Mouse (Mus musculus): Measurements from ENCODE around the gene Gm10192. TPM values are rescaled to one million over a fixed set of nuclear protein-coding genes. Genes with fewer than 3 reads are reported as not detected.
"Not testable (repeated sequence)": the region's sequence is repeated elsewhere in the genome, so short reads cannot be mapped to it uniquely, and the experiment has no call there.

Gene Gm10192
- polyA plus RNA-seq (2014; fragmentation: Nextera tagmentation; extraction: Ambion mirVana): not detected in 2 replicates

GRCm38 (mm10) chr4:97183066-97183465, at the start of gene Gm10192:
Gene Gm10192, minus strand, starts transcription at chr4:97183166.
- not testable (repeated sequence) for ATAC-seq (ENCODE audit: low FRiP score, low TSS enrichment)

GRCm38 (mm10) chr4:97230411-97231104, 47.6 kb upstream of the Gm10192 start:
- no peak overlapping the region for H3K4me2 ChIP-seq (replicated peaks; ENCODE audit: low read depth, low read length)
- H3K4me1 ChIP-seq (ENCODE audit: control insufficient read depth, insufficient read depth, low read length): no peaks in the 10 kb centered on the region
- no peaks in the 10 kb centered on the region for H3K9me3 ChIP-seq (ENCODE audit: control insufficient read depth, low read length)
- no peak overlapping the region for H3K27ac ChIP-seq (ENCODE audit: low read depth, low read length)
- H3K4me3 ChIP-seq (ENCODE audit: low read length): no peak overlapping the region
- 39% methylated on average over 5 of the region's 5 CpGs for WGBS
- no peak overlapping the region for H3K9ac ChIP-seq (ENCODE audit: low read depth, low read length)
- no peaks in the 10 kb centered on the region for H3K27me3 ChIP-seq (ENCODE audit: control insufficient read depth, insufficient read depth, low read length)
- no peaks in the 10 kb centered on the region for H3K36me3 ChIP-seq (ENCODE audit: control insufficient read depth, insufficient read depth, low read length)
- ATAC-seq (ENCODE audit: low FRiP score, low TSS enrichment): peak; percentile 73; the same call in 1 of the 2 replicates

More at GRCm38 (mm10) chr4:97183066-97183465, at the start of gene Gm10192:
- H3K4me1 ChIP-seq (ENCODE audit: control insufficient read depth, insufficient read depth, low read length); H3K9ac ChIP-seq (ENCODE audit: low read depth, low read length); H3K9me3 ChIP-seq (ENCODE audit: control insufficient read depth, low read length); H3K27me3 ChIP-seq (ENCODE audit: control insufficient read depth, insufficient read depth, low read length); H3K36me3 ChIP-seq (ENCODE audit: control insufficient read depth, insufficient read depth, low read length); H3K4me3 ChIP-seq (ENCODE audit: low read length); H3K4me2 ChIP-seq (replicated peaks; ENCODE audit: low read depth, low read length); H3K27ac ChIP-seq (ENCODE audit: low read depth, low read length): not testable (repeated sequence)

GRCm38 (mm10) chr4:97219701-97220100, 36.7 kb upstream of the Gm10192 start:
- 89% methylated on average over 2 of the region's 2 CpGs for WGBS
- Histone ChIP-seq H3K27me3 (ENCODE audit: control insufficient read depth, insufficient read depth, low read length) (no peaks in the 10 kb centered on the region), H3K4me2 (replicated peaks; ENCODE audit: low read depth, low read length) (no peak overlapping the region), H3K4me1 (ENCODE audit: control insufficient read depth, insufficient read depth, low read length) (no peaks in the 10 kb centered on the region), H3K9me3 (ENCODE audit: control insufficient read depth, low read length) (no peaks in the 10 kb centered on the region), H3K36me3 (ENCODE audit: control insufficient read depth, insufficient read depth, low read length) (no peaks in the 10 kb centered on the region), H3K4me3 (ENCODE audit: low read length) (no peak overlapping the region), H3K27ac (ENCODE audit: low read depth, low read length) (no peak overlapping the region), H3K9ac (ENCODE audit: low read depth, low read length) (no peak overlapping the region)
- no peak for ATAC-seq (ENCODE audit: low FRiP score, low TSS enrichment)

- Histone ChIP-seq H3K4me3 (ENCODE audit: low read length) (no peak overlapping the region), H3K9me3 (ENCODE audit: control insufficient read depth, low read length) (no peaks in the 10 kb centered on the region), H3K4me1 (ENCODE audit: control insufficient read depth, insufficient read depth, low read length) (no peaks in the 10 kb centered on the region), H3K9ac (ENCODE audit: low read depth, low read length) (no peak overlapping the region), H3K27me3 (ENCODE audit: control insufficient read depth, insufficient read depth, low read length) (no peaks in the 10 kb centered on the region), H3K27ac (ENCODE audit: low read depth, low read length) (no peak overlapping the region), H3K36me3 (ENCODE audit: control insufficient read depth, insufficient read depth, low read length) (no peaks in the 10 kb centered on the region), H3K4me2 (replicated peaks; ENCODE audit: low read depth, low read length) (no peak overlapping the region)
- no peak for ATAC-seq (ENCODE audit: low FRiP score, low TSS enrichment)
- 83% methylated on average over 1 of the region's 1 CpGs for WGBS
Measured at GRCm38 (mm10) chr4:97217906-97218305, 34.9 kb upstream of the Gm10192 start.

GRCm38 (mm10) chr4:97212514-97212913, 29.5 kb upstream of the Gm10192 start:
- Histone ChIP-seq H3K9me3 (ENCODE audit: control insufficient read depth, low read length) (no peaks in the 10 kb centered on the region), H3K36me3 (ENCODE audit: control insufficient read depth, insufficient read depth, low read length) (no peaks in the 10 kb centered on the region), H3K4me2 (replicated peaks; ENCODE audit: low read depth, low read length) (no peak overlapping the region)

GRCm38 (mm10) chr4:97202986-97203385, 20.0 kb upstream of the Gm10192 start:
- H3K4me2 ChIP-seq (replicated peaks; ENCODE audit: low read depth, low read length); H3K36me3 ChIP-seq (ENCODE audit: control insufficient read depth, insufficient read depth, low read length); H3K27ac ChIP-seq (ENCODE audit: low read depth, low read length); H3K4me1 ChIP-seq (ENCODE audit: control insufficient read depth, insufficient read depth, low read length); ATAC-seq (ENCODE audit: low FRiP score, low TSS enrichment); H3K27me3 ChIP-seq (ENCODE audit: control insufficient read depth, insufficient read depth, low read length); H3K9me3 ChIP-seq (ENCODE audit: control insufficient read depth, low read length); H3K4me3 ChIP-seq (ENCODE audit: low read length); H3K9ac ChIP-seq (ENCODE audit: low read depth, low read length): not testable (repeated sequence)
- WGBS: 66% methylated on average over 2 of the region's 2 CpGs

More at GRCm38 (mm10) chr4:97212514-97212913, 29.5 kb upstream of the Gm10192 start:
- no peak for ATAC-seq (ENCODE audit: low FRiP score, low TSS enrichment)
- Histone ChIP-seq H3K4me1 (ENCODE audit: control insufficient read depth, insufficient read depth, low read length) (no peaks in the 10 kb centered on the region), H3K27ac (ENCODE audit: low read depth, low read length) (no peak overlapping the region), H3K27me3 (ENCODE audit: control insufficient read depth, insufficient read depth, low read length) (no peaks in the 10 kb centered on the region), H3K9ac (ENCODE audit: low read depth, low read length) (no peak overlapping the region), H3K4me3 (ENCODE audit: low read length) (no peak overlapping the region)

GRCm38 (mm10) chr4:97193176-97193575, 10.2 kb upstream of the Gm10192 start:
- Histone ChIP-seq H3K4me3 (ENCODE audit: low read length) (no peak overlapping the region), H3K4me2 (replicated peaks; ENCODE audit: low read depth, low read length) (no peak overlapping the region), H3K4me1 (ENCODE audit: control insufficient read depth, insufficient read depth, low read length) (no peaks in the 10 kb centered on the region), H3K27me3 (ENCODE audit: control insufficient read depth, insufficient read depth, low read length) (no peaks in the 10 kb centered on the region), H3K36me3 (ENCODE audit: control insufficient read depth, insufficient read depth, low read length) (no peaks in the 10 kb centered on the region), H3K9me3 (ENCODE audit: control insufficient read depth, low read length) (no peaks in the 10 kb centered on the region), H3K27ac (ENCODE audit: low read depth, low read length) (no peak overlapping the region), H3K9ac (ENCODE audit: low read depth, low read length) (no peak overlapping the region)
- no peak for ATAC-seq (ENCODE audit: low FRiP score, low TSS enrichment)
- WGBS: 69% methylated on average over 4 of the region's 4 CpGs

GRCm38 (mm10) chr4:97192601-97193000, 9.6 kb upstream of the Gm10192 start:
- no peak for ATAC-seq (ENCODE audit: low FRiP score, low TSS enrichment)
- H3K4me1 ChIP-seq (ENCODE audit: control insufficient read depth, insufficient read depth, low read length): no peaks in the 10 kb centered on the region

GRCm38 (mm10) chr4:97180396-97180795, 2.6 kb downstream of the Gm10192 start:
- H3K4me3 ChIP-seq (ENCODE audit: low read length): no peak overlapping the region
- H3K9me3 ChIP-seq (ENCODE audit: control insufficient read depth, low read length): no peaks in the 10 kb centered on the region
- no peak overlapping the region for H3K9ac ChIP-seq (ENCODE audit: low read depth, low read length)
- no peak for ATAC-seq (ENCODE audit: low FRiP score, low TSS enrichment)
- no peak overlapping the region for H3K4me2 ChIP-seq (replicated peaks; ENCODE audit: low read depth, low read length)
- H3K27me3 ChIP-seq (ENCODE audit: control insufficient read depth, insufficient read depth, low read length): no peaks in the 10 kb centered on the region
- no peaks in the 10 kb centered on the region for H3K36me3 ChIP-seq (ENCODE audit: control insufficient read depth, insufficient read depth, low read length)
- H3K27ac ChIP-seq (ENCODE audit: low read depth, low read length): no peak overlapping the region
- H3K4me1 ChIP-seq (ENCODE audit: control insufficient read depth, insufficient read depth, low read length): no peaks in the 10 kb centered on the region
- WGBS: 85% methylated on average over 2 of the region's 2 CpGs

More at GRCm38 (mm10) chr4:97192601-97193000, 9.6 kb upstream of the Gm10192 start:
- no peaks in the 10 kb centered on the region for H3K36me3 ChIP-seq (ENCODE audit: control insufficient read depth, insufficient read depth, low read length)
- 88% methylated on average over 2 of the region's 2 CpGs for WGBS
- H3K9me3 ChIP-seq (ENCODE audit: control insufficient read depth, low read length): no peaks in the 10 kb centered on the region
- H3K27ac ChIP-seq (ENCODE audit: low read depth, low read length): no peak overlapping the region
- H3K4me2 ChIP-seq (replicated peaks; ENCODE audit: low read depth, low read length): no peak overlapping the region
- H3K9ac ChIP-seq (ENCODE audit: low read depth, low read length): no peak overlapping the region
- no peaks in the 10 kb centered on the region for H3K27me3 ChIP-seq (ENCODE audit: control insufficient read depth, insufficient read depth, low read length)
- no peak overlapping the region for H3K4me3 ChIP-seq (ENCODE audit: low read length)

Measured in kidney, embryonic 14.5 days (tissue).